Mouse (Mus musculus) midbrain, embryonic 14.5 days (tissue): ENCODE measurements at regions not wholly inside any gene's neighbourhood (a gene's known extent, or its start where the extent isn't known, plus 50 kb on each side); places are given as distances from the start of the nearest gene placed in this dataset.

ENCODE experiments used
- ATAC-seq: fragments of 200-750 bp; cut with Nextera tagmentation; 2 replicates; pipeline ENCODE4 v1.8.0; 2017; ENCODE audit warnings: moderate number of reproducible peaks, moderate library complexity; ENCODE audit not compliant: low FRiP score, low TSS enrichment
- DNase-seq: peaks from one replicate; pipeline ENCODE4 v3.0.0-alpha.2; 2015
- H3K27ac ChIP-seq: fragments of 300-500 bp; sonication (generic); replicated peaks from 2 replicates; pipeline ENCODE4 v1.5.1; 2014; ENCODE audit warnings: mild to moderate bottlenecking, low read depth, low read length, moderate library complexity
- H3K27me3 ChIP-seq: fragments of 300-500 bp; sonication (generic); 2 replicates; pipeline ENCODE4 v1.6.1; 2014; ENCODE audit warnings: low read length, control low read depth, mixed read lengths; ENCODE audit not compliant: control insufficient read depth, insufficient read depth
- H3K36me3 ChIP-seq: fragments of 300-500 bp; sonication (generic); 2 replicates; pipeline ENCODE4 v1.6.1; 2014; ENCODE audit warnings: low read length, control low read depth; ENCODE audit not compliant: control insufficient read depth, insufficient read depth
- H3K4me1 ChIP-seq: fragments of 300-500 bp; sonication (generic); 2 replicates; pipeline ENCODE4 v1.6.1; 2014; ENCODE audit warnings: mild to moderate bottlenecking, antibody characterized with exemption, low read length, control low read depth; ENCODE audit not compliant: control insufficient read depth, insufficient read depth
- H3K4me2 ChIP-seq: fragments of 300-500 bp; sonication (generic); 2 replicates; pipeline ENCODE4 v1.6.1; 2014; ENCODE audit warnings: mild to moderate bottlenecking, low read length, moderate library complexity
- H3K4me3 ChIP-seq: fragments of 300-500 bp; sonication (generic); replicated peaks from 2 replicates; pipeline ENCODE4 v1.5.1; 2014; ENCODE audit warnings: low read depth, low read length
- H3K9ac ChIP-seq: fragments of 300-500 bp; sonication (generic); replicated peaks from 2 replicates; pipeline ENCODE4 v1.6.1; 2014; ENCODE audit warnings: mild to moderate bottlenecking, low read length, moderate library complexity
- H3K9me3 ChIP-seq: fragments of 300-500 bp; sonication (generic); 2 replicates; pipeline ENCODE4 v1.6.1; 2016; ENCODE audit warnings: low read length, control low read depth, mixed read lengths; ENCODE audit not compliant: control insufficient read depth
- WGBS: fragments of 180-500 bp; shearing (Covaris S2); extraction: QIAGEN DNeasy Blood & Tissue Kit; methylation state at CpG from one replicate; pipeline ENCODE4 v1.1.7; 2014; 5-methylcytosine and 5-hydroxymethylcytosine counted together

- no peaks in the 10 kb centered on the region for H3K36me3 ChIP-seq
- peaks cover 12% of the 10 kb centered on the region; the same call in 1 of the 2 replicates for H3K4me1 ChIP-seq
- no peaks in the 10 kb centered on the region for H3K27me3 ChIP-seq
- no peak overlapping the region for H3K4me3 ChIP-seq
- ATAC-seq (no peak), DNase-seq (peak; percentile 64)
- no peaks in the 10 kb centered on the region for H3K9me3 ChIP-seq
- H3K27ac ChIP-seq: no peak overlapping the region
- H3K4me2 ChIP-seq: no peak overlapping the region
- 64% methylated on average over 5 of the region's 5 CpGs for WGBS
- H3K9ac ChIP-seq: no peak overlapping the region
Measured at GRCm38 (mm10) chr12:29247356-29247755, 280.8 kb upstream of the Myt1l start.

GRCm38 (mm10) chr12:29248459-29248858, 279.7 kb upstream of the Myt1l start:
- WGBS: 90% methylated on average over 10 of the region's 10 CpGs
- no peak for ATAC-seq
- H3K36me3 ChIP-seq: no peaks in the 10 kb centered on the region

GRCm38 (mm10) chr12:29256103-29256502, 272.1 kb upstream of the Myt1l start:
- H3K9ac ChIP-seq: no peak overlapping the region
- no peak for DNase-seq
- no peak for ATAC-seq
- WGBS: 90% methylated on average over 4 of the region's 4 CpGs
- no peak overlapping the region for H3K4me2 ChIP-seq
- H3K27me3 ChIP-seq: no peaks in the 10 kb centered on the region
- H3K36me3 ChIP-seq: no peaks in the 10 kb centered on the region
- H3K4me1 ChIP-seq: peaks cover 27% of the 10 kb centered on the region
- no peak overlapping the region for H3K27ac ChIP-seq
- no peaks in the 10 kb centered on the region for H3K9me3 ChIP-seq
- no peak overlapping the region for H3K4me3 ChIP-seq

More at GRCm38 (mm10) chr12:29248459-29248858, 279.7 kb upstream of the Myt1l start:
- no peak for DNase-seq
- H3K4me3 ChIP-seq: no peak overlapping the region
- no peak overlapping the region for H3K4me2 ChIP-seq
- no peak overlapping the region for H3K27ac ChIP-seq
- H3K27me3 ChIP-seq: no peaks in the 10 kb centered on the region
- H3K4me1 ChIP-seq: peaks cover 12% of the 10 kb centered on the region; the same call in 1 of the 2 replicates
- no peak overlapping the region for H3K9ac ChIP-seq
- H3K9me3 ChIP-seq: no peaks in the 10 kb centered on the region

- peak overlapping the region; percentile 89 for H3K27ac ChIP-seq
- H3K9ac ChIP-seq: no peak overlapping the region
- DNase-seq (peak; percentile 65), ATAC-seq (peak; percentile 57)
- H3K4me1 ChIP-seq: peaks cover 27% of the 10 kb centered on the region
- no peaks in the 10 kb centered on the region for H3K9me3 ChIP-seq
- no peaks in the 10 kb centered on the region for H3K36me3 ChIP-seq
- H3K4me3 ChIP-seq: no peak overlapping the region
- no peaks in the 10 kb centered on the region for H3K27me3 ChIP-seq
- 6% methylated on average over 7 of the region's 7 CpGs for WGBS
- peak overlapping the region; percentile 33; the same call in 1 of the 2 replicates for H3K4me2 ChIP-seq
Measured at GRCm38 (mm10) chr12:29257011-29257734, 271.0 kb upstream of the Myt1l start.

GRCm38 (mm10) chr12:29257735-29258547, 270.2 kb upstream of the Myt1l start:
- DNase-seq (peak; percentile 92), ATAC-seq (peak; percentile 51; the same call in 1 of the 2 replicates)
- no peaks in the 10 kb centered on the region for H3K9me3 ChIP-seq
- 12% methylated on average over 16 of the region's 16 CpGs for WGBS
- no peaks in the 10 kb centered on the region for H3K36me3 ChIP-seq
- H3K27me3 ChIP-seq: no peaks in the 10 kb centered on the region
- peak overlapping the region; percentile 33 for H3K4me2 ChIP-seq
- no peak overlapping the region for H3K4me3 ChIP-seq
- peak overlapping the region; percentile 89 for H3K27ac ChIP-seq
- peaks cover 27% of the 10 kb centered on the region for H3K4me1 ChIP-seq
- peak overlapping the region; percentile 16; the same call in 1 of the 2 replicates for H3K9ac ChIP-seq

- no peaks in the 10 kb centered on the region for H3K27me3 ChIP-seq
- peak; percentile 35; the same call in 1 of the 2 replicates for ATAC-seq
Measured at GRCm38 (mm10) chr12:29258548-29258874, 269.7 kb upstream of the Myt1l start.

GRCm38 (mm10) chr12:29258966-29259365, 269.2 kb upstream of the Myt1l start:
- Histone ChIP-seq H3K9me3 (no peaks in the 10 kb centered on the region), H3K4me1 (peaks cover 27% of the 10 kb centered on the region), H3K4me3 (no peak overlapping the region), H3K27ac (peak overlapping the region; percentile 89), H3K36me3 (no peaks in the 10 kb centered on the region), H3K4me2 (no peak overlapping the region), H3K27me3 (no peaks in the 10 kb centered on the region), H3K9ac (no peak overlapping the region)
- DNase-seq: no peak
- no peak for ATAC-seq
- 80% methylated on average over 7 of the region's 7 CpGs for WGBS

More at GRCm38 (mm10) chr12:29258548-29258874, 269.7 kb upstream of the Myt1l start:
- DNase-seq: no peak
- H3K4me3 ChIP-seq: no peak overlapping the region
- no peaks in the 10 kb centered on the region for H3K36me3 ChIP-seq
- H3K4me2 ChIP-seq: peak overlapping the region; percentile 33
- H3K9ac ChIP-seq: 0 out of 2 replicates have a peak overlapping the region, but pooled peaks have one; percentile 3
- H3K4me1 ChIP-seq: peaks cover 27% of the 10 kb centered on the region
- peak overlapping the region; percentile 89 for H3K27ac ChIP-seq
- no peaks in the 10 kb centered on the region for H3K9me3 ChIP-seq

- no peak overlapping the region for H3K9ac ChIP-seq
- DNase-seq: no peak
- H3K36me3 ChIP-seq: no peaks in the 10 kb centered on the region
- no peaks in the 10 kb centered on the region for H3K27me3 ChIP-seq
- peaks cover 2% of the 10 kb centered on the region for H3K4me1 ChIP-seq
- H3K9me3 ChIP-seq: no peaks in the 10 kb centered on the region
- no peak for ATAC-seq
- 95% methylated on average over 4 of the region's 4 CpGs for WGBS
- no peak overlapping the region for H3K4me3 ChIP-seq
- no peak overlapping the region for H3K4me2 ChIP-seq
- no peak overlapping the region for H3K27ac ChIP-seq
Measured at GRCm38 (mm10) chr12:29274166-29274565, 254.0 kb upstream of the Myt1l start.
